ENCODE assay signal across 9 mouse cellular contexts in genomic region chr14:118910332-118911222, GRCm38 (mm10). TPM values are rescaled to one million over a fixed set of nuclear protein-coding genes. Genes with fewer than 3 reads are reported as not detected.
DNase-seq lines count a peak whose midpoint lies in the region; ATAC-seq and TF ChIP-seq lines count a peak whose summit lies in the region.
"Had no signal": no experiment of that assay in that cellular context is flagged by ENCODE, and none has a peak within 500 bp of the region (broad histone marks: within the 10 kb centered on the region; RNA-seq: fewer than 3 reads in every experiment).

No protein-coding gene starts in this region.

- WGBS in intestine, postnatal 0 days = 52% methylated on average over 29 of the region's 29 CpGs
- WGBS in limb, embryonic 11.5 days = 69% methylated on average over 29 of the region's 29 CpGs
- WGBS in midbrain, embryonic 12.5 days = 73% methylated on average over 29 of the region's 29 CpGs

- H3K79me3 ChIP-seq in C2C12 (ENCODE audit: low read depth) = no peaks in the 10 kb centered on the region

- no peak overlapping the region for H3K4me3 ChIP-seq in C2C12 (ENCODE audit: insufficient read depth, poor library complexity, severe bottlenecking)
- H3K4me3 ChIP-seq in intestine, postnatal 0 days (ENCODE audit: low read depth, low read length) = no peak overlapping the region
- no peak overlapping the region for H3K4me3 ChIP-seq in limb, embryonic 11.5 days (ENCODE audit: low read depth, low read length)
- no peak overlapping the region for H3K4me3 ChIP-seq in midbrain, embryonic 12.5 days
- H3K4me3 ChIP-seq: embryonic facial prominence, embryonic 12.5 days had no signal

- H3ac ChIP-seq in C2C12 (ENCODE audit: control insufficient read depth, insufficient read length, low read depth) = no peak overlapping the region

- TF ChIP-seq CTCF in C2C12 (IDR thresholded peaks at IDR 0.05; ENCODE audit: control insufficient read depth, insufficient read depth, insufficient read length) = peak; percentile 15
- TF ChIP-seq CTCF in intestine, postnatal 0 days (IDR thresholded peaks at IDR 0.05; ENCODE audit: low read depth) = peak; percentile 84

- H3K9ac ChIP-seq in intestine, postnatal 0 days (ENCODE audit: low read depth, low read length) = no peak overlapping the region
- no peak overlapping the region for H3K9ac ChIP-seq in limb, embryonic 11.5 days (ENCODE audit: low read length)
- H3K9ac ChIP-seq in midbrain, embryonic 12.5 days (replicated peaks) = no peak overlapping the region
- H3K9ac ChIP-seq: embryonic facial prominence, embryonic 12.5 days had no signal

- no peaks in the 10 kb centered on the region for H3K27me3 ChIP-seq in C2C12 (ENCODE audit: control insufficient read depth, insufficient read depth, insufficient read length)
- H3K27me3 ChIP-seq in intestine, postnatal 0 days (replicated peaks; ENCODE audit: control insufficient read depth, insufficient read depth, low read length) = no peaks in the 10 kb centered on the region
- H3K27me3 ChIP-seq in limb, embryonic 11.5 days (ENCODE audit: control insufficient read depth, insufficient read depth, low read length) = no peaks in the 10 kb centered on the region
- no peaks in the 10 kb centered on the region for H3K27me3 ChIP-seq in midbrain, embryonic 12.5 days
- H3K27me3 ChIP-seq: embryonic facial prominence, embryonic 12.5 days had no signal

- no peak overlapping the region for H3K27ac ChIP-seq in intestine, postnatal 0 days (ENCODE audit: low read depth, low read length)
- no peak overlapping the region for H3K27ac ChIP-seq in limb, embryonic 11.5 days (replicated peaks; ENCODE audit: low read depth, low read length)
- no peak overlapping the region for H3K27ac ChIP-seq in midbrain, embryonic 12.5 days (replicated peaks)
- H3K27ac ChIP-seq: embryonic facial prominence, embryonic 12.5 days had no signal

- H3K36me3 ChIP-seq in C2C12 (ENCODE audit: control insufficient read depth, insufficient read depth) = peaks cover 16% of the 10 kb centered on the region
- peaks cover 2% of the 10 kb centered on the region; the same call in 1 of the 2 replicates for H3K36me3 ChIP-seq in intestine, postnatal 0 days (ENCODE audit: control insufficient read depth, insufficient read depth)
- H3K36me3 ChIP-seq in limb, embryonic 11.5 days (ENCODE audit: control insufficient read depth, insufficient read depth, low read length) = peaks cover 8% of the 10 kb centered on the region
- H3K36me3 ChIP-seq in midbrain, embryonic 12.5 days = peaks cover 84% of the 10 kb centered on the region

- H3K9me3 ChIP-seq in intestine, postnatal 0 days (ENCODE audit: control insufficient read depth) = no peaks in the 10 kb centered on the region
- no peaks in the 10 kb centered on the region for H3K9me3 ChIP-seq in limb, embryonic 11.5 days (ENCODE audit: control insufficient read depth, low read length)
- H3K9me3 ChIP-seq in midbrain, embryonic 12.5 days = no peaks in the 10 kb centered on the region
- H3K9me3 ChIP-seq: embryonic facial prominence, embryonic 12.5 days had no signal

- peak; percentile 58 for DNase-seq in adrenal gland, adult 8-10 months
- peak; percentile 70 for DNase-seq in embryo, embryonic 11 days
- peak; percentile 49 to 70 for DNase-seq in gastrocnemius, postnatal 4 days (ENCODE audit: low spot score in 2 of 2)
- peak; percentile 71 for DNase-seq in limb, embryonic 11.5 days (ENCODE audit: low spot score)
- DNase-seq in spleen, postnatal 4 days (ENCODE audit: low spot score in 2 of 2) = peak; percentile 38 to 72

- no peaks in the 10 kb centered on the region for H3K79me2 ChIP-seq in C2C12 (ENCODE audit: control insufficient read depth, insufficient read depth)

- no peaks in the 10 kb centered on the region for H3K4me1 ChIP-seq in intestine, postnatal 0 days (replicated peaks; ENCODE audit: control insufficient read depth, insufficient read depth, low read length)
- no peaks in the 10 kb centered on the region; the same call in 1 of the 2 replicates for H3K4me1 ChIP-seq in limb, embryonic 11.5 days (ENCODE audit: control insufficient read depth, insufficient read depth, low read length)
- no peaks in the 10 kb centered on the region for H3K4me1 ChIP-seq in midbrain, embryonic 12.5 days

- ATAC-seq in intestine, postnatal 0 days = peak; percentile 33; the same call in 1 of the 2 replicates
- no peak; the same call in 1 of the 2 replicates for ATAC-seq in limb, embryonic 11.5 days (ENCODE audit: insufficient number of reproducible peaks, low FRiP score, low TSS enrichment, low read depth)
- peak; percentile 61 for ATAC-seq in midbrain, embryonic 12.5 days (ENCODE audit: low FRiP score, low read depth)

- H3K4me2 ChIP-seq in intestine, postnatal 0 days (replicated peaks; ENCODE audit: low read depth) = peak overlapping the region; percentile 49
- H3K4me2 ChIP-seq in limb, embryonic 11.5 days (ENCODE audit: low read depth, severe bottlenecking) = no peak overlapping the region
- H3K4me2 ChIP-seq in midbrain, embryonic 12.5 days (replicated peaks) = no peak overlapping the region
- H3K4me2 ChIP-seq: embryonic facial prominence, embryonic 12.5 days had no signal

TF ChIP-seq in C2C12, 6 proteins besides CTCF, POLR2A, EP300 and RAD21:
- TF ChIP-seq USF1 (IDR thresholded peaks at IDR 0.05; ENCODE audit: low read depth) (no peak), MYOG (IDR thresholded peaks at IDR 0.05; ENCODE audit: control insufficient read depth, extremely low read depth, insufficient read length) (no peak), CEBPB (IDR thresholded peaks at IDR 0.05; ENCODE audit: low read depth) (no peak), MAX (IDR thresholded peaks at IDR 0.05) (no peak), MYOD1 (IDR thresholded peaks at IDR 0.05; ENCODE audit: control insufficient read depth, insufficient read length, low read depth) (no peak), FOSL1 (IDR thresholded peaks at IDR 0.05; ENCODE audit: insufficient read depth, low read length, poor library complexity, severe bottlenecking) (no peak)

RNA-seq across cellular contexts. Expression of gene Dzip1, which starts 14.7 kb away (rescaled TPM):
- polyA plus RNA-seq in C2C12 (2012; fragmentation: generic; extraction: Trizol) = 4.7 TPM
- total RNA-seq in adrenal gland, adult 8-10 months (2022) = 10 to 100 TPM; 12.4 to 30.5 (median 21.7) TPM
- total RNA-seq in gastrocnemius, postnatal 4 days (2021) = 10 to 100 TPM; 14.0 to 14.4 TPM
- polyA plus RNA-seq in intestine, postnatal 0 days (2015; fragmentation: Nextera tagmentation; extraction: Ambion mirVana) = 2.7 and 3.2 TPM in 2 replicates
- 32.9 and 33.2 TPM in 2 replicates for polyA plus RNA-seq in limb, embryonic 11.5 days (2014; fragmentation: Nextera tagmentation; extraction: Ambion mirVana)
- 44.5 and 45.4 TPM in 2 replicates for polyA plus RNA-seq in midbrain, embryonic 12.5 days (2016; fragmentation: Nextera tagmentation; extraction: Ambion mirVana)

RNA-seq across cellular contexts. Expression of gene Dnajc3, which starts 27.2 kb away (rescaled TPM):
- 11.4 TPM for polyA plus RNA-seq in C2C12 (2012; fragmentation: generic; extraction: Trizol)
- total RNA-seq in adrenal gland, adult 8-10 months (2022) = 10 to 100 TPM; 63.6 to 72.6 (median 67.7) TPM
- 10 to 100 TPM; 28.7 to 34.8 TPM for total RNA-seq in gastrocnemius, postnatal 4 days (2021)
- polyA plus RNA-seq in intestine, postnatal 0 days (2015; fragmentation: Nextera tagmentation; extraction: Ambion mirVana) = 37.6 and 38.1 TPM in 2 replicates
- 34.1 and 35.3 TPM in 2 replicates for polyA plus RNA-seq in limb, embryonic 11.5 days (2014; fragmentation: Nextera tagmentation; extraction: Ambion mirVana)
- polyA plus RNA-seq in midbrain, embryonic 12.5 days (2016; fragmentation: Nextera tagmentation; extraction: Ambion mirVana) = 23.8 and 26.1 TPM in 2 replicates
